Mouse (Mus musculus) lung, postnatal 0 days (tissue): ENCODE results near the gene Nifk.

Experiments
- CTCF ChIP-seq: IDR thresholded peaks from 2 replicates; pipeline ENCODE4 v1.5.1; 2016; ENCODE audit warnings: antibody characterized with exemption, mild to moderate bottlenecking
- EP300 ChIP-seq: IDR thresholded peaks from 2 replicates; pipeline ENCODE4 v1.6.1; 2016; ENCODE audit warnings: antibody characterized with exemption, mild to moderate bottlenecking, control low read depth

GRCm38 (mm10) chr1:118275139-118275538, 46.5 kb upstream of the Nifk start:
- TF ChIP-seq CTCF, result peak; percentile 64
- TF ChIP-seq EP300, result no peak
